Mouse (Mus musculus): ENCODE data around the gene Misp.

DNA sequence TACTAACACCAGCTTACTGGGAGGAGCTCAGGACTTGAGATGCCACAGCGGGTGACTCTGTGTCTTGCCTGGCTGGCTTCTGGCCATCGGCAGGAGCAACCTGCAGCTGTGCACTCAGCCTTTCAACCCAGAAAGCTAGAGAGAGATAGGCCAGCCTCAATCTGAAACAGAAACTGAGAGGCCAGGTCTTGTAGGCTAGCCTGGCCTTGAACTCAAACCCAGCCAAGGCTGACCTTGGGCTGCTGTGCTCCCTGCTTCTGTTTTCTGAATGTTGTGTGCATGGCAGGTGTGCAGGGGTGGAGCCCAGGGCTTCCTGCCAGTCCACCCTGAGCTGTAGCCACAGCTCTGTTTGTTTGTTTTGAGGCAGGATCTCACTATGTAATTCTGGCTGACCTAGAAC is 47.6 kb upstream of the Misp start:
- TF ChIP-seq POLR2A (IDR thresholded peaks at IDR 0.05; ENCODE audit: extremely low read depth, insufficient read depth, low read length) (no peak), CTCF (IDR thresholded peaks at IDR 0.05; ENCODE audit: low read depth, low read length) (no peak)

Data from liver, adult 2 months (tissue).